Mouse (Mus musculus) midbrain, embryonic 13.5 days (tissue): ENCODE measurements at regions not wholly inside any gene's neighbourhood (a gene's known extent, or its start where the extent isn't known, plus 50 kb on each side); places are given as distances from the start of the nearest gene placed in this dataset.

ENCODE experiments used
- ATAC-seq: fragments of 200-750 bp; cut with Nextera tagmentation; 2 replicates; pipeline ENCODE4 v1.8.0; 2017; ENCODE audit warnings: mild to moderate bottlenecking, moderate TSS enrichment, moderate library complexity
- H3K27ac ChIP-seq: fragments of 300-500 bp; sonication (generic); 2 replicates; pipeline ENCODE4 v1.5.1; 2015; ENCODE audit warnings: inconsistent platforms, mild to moderate bottlenecking, moderate library complexity
- H3K27me3 ChIP-seq: fragments of 300-500 bp; sonication (generic); 2 replicates; pipeline ENCODE4 v1.6.1; 2015; ENCODE audit warnings: mild to moderate bottlenecking, inconsistent platforms
- H3K36me3 ChIP-seq: fragments of 300-500 bp; sonication (generic); 2 replicates; pipeline ENCODE4 v1.6.1; 2015; ENCODE audit warnings: mild to moderate bottlenecking, inconsistent platforms
- H3K4me1 ChIP-seq: fragments of 300-500 bp; sonication (generic); replicated peaks from 2 replicates; pipeline ENCODE4 v1.6.1; 2015; ENCODE audit warnings: inconsistent platforms
- H3K4me2 ChIP-seq: fragments of 300-500 bp; sonication (generic); replicated peaks from 2 replicates; pipeline ENCODE4 v1.6.1; 2015; ENCODE audit warnings: moderate library complexity, mild to moderate bottlenecking, inconsistent platforms
- H3K4me3 ChIP-seq: fragments of 300-500 bp; sonication (generic); replicated peaks from 2 replicates; pipeline ENCODE4 v1.5.1; 2015; ENCODE audit warnings: mild to moderate bottlenecking, inconsistent platforms
- H3K9ac ChIP-seq: fragments of 300-500 bp; sonication (generic); replicated peaks from 2 replicates; pipeline ENCODE4 v1.6.1; 2015; ENCODE audit warnings: mild to moderate bottlenecking, inconsistent platforms
- H3K9me3 ChIP-seq: fragments of 300-500 bp; sonication (generic); 2 replicates; pipeline ENCODE4 v1.6.1; 2016; ENCODE audit warnings: mild to moderate bottlenecking, inconsistent platforms
- WGBS: fragments of 180-500 bp; shearing (Covaris S2); methylation state at CpG from one replicate; pipeline ENCODE4 v1.1.7; 2015; 5-methylcytosine and 5-hydroxymethylcytosine counted together

DNA sequence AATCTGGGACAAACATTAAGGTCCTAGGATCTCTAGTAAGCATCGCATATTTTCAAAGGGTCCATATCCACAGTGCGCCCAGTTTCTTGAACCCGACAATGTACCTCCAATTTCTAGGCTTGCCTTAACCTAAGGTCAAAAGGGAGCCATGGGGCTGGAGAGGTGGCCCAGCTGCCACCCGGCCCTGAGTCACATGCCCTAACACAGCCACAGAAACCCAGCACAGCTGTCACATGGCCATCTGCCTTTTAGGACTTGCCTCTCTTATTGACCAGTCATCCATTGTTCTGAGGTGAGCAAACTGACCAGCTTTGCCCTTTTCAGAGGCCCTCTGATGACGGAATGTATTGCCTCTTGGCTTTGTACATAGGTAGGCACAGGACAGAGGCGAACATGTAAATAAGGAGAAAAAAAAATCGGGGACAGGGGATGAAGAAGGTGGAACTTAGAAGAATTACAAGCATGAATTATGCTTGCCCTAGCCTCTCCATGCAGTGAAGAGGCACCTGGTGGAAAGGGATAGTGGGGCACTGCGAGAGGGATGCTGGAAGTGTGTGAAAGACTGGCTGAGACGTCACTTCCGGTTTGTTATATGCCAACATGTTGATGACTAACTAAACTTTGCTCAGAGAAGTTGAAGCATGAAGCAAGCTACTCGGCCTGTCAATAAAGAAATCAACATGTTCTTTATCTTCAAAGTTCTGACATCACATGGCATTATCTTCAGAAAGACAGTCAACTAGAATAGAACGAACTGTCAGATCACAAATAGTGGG, 84.3 kb upstream of the Nap1l1 start:
- no peak overlapping the region for H3K9ac ChIP-seq
- H3K9me3 ChIP-seq: no peaks in the 10 kb centered on the region; the same call in 1 of the 2 replicates
- no peaks in the 10 kb centered on the region for H3K36me3 ChIP-seq
- H3K4me3 ChIP-seq: peak overlapping the region; percentile 25
- 0 out of 2 replicates have a peak overlapping the region, but pooled peaks have one; percentile 10 for H3K27ac ChIP-seq
- no peaks in the 10 kb centered on the region for H3K27me3 ChIP-seq
- ATAC-seq: peak; percentile 59
- WGBS: 74% methylated on average over 12 of the region's 12 CpGs
- H3K4me1 ChIP-seq: peaks cover 17% of the 10 kb centered on the region
- peak overlapping the region; percentile 46 for H3K4me2 ChIP-seq

DNA sequence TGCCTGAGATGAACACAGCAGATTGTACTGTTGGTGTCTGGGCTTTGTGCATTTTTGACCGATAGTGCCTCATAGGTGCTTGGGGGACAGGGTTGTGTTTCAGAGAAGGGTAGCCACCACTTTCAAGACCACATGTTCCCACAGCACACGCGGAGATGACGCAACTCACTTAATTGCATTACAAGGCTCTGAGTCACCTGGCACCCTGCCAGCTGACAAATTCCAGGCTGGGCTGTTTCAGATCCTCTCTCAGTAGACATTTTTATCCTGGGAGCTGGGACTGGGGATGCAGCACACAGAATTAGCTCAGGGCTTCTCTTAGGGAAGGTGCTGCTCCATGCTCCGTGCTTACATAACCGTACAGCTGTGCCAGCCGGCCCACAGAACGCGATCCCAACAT, 83.1 kb upstream of the Nap1l1 start:
- Histone ChIP-seq H3K9me3 (no peaks in the 10 kb centered on the region; the same call in 1 of the 2 replicates), H3K9ac (no peak overlapping the region), H3K27me3 (no peaks in the 10 kb centered on the region), H3K4me1 (peaks cover 17% of the 10 kb centered on the region), H3K27ac (no peak overlapping the region), H3K36me3 (no peaks in the 10 kb centered on the region), H3K4me3 (no peak overlapping the region), H3K4me2 (no peak overlapping the region)
- ATAC-seq: no peak
- WGBS: 60% methylated on average over 9 of the region's 9 CpGs

DNA sequence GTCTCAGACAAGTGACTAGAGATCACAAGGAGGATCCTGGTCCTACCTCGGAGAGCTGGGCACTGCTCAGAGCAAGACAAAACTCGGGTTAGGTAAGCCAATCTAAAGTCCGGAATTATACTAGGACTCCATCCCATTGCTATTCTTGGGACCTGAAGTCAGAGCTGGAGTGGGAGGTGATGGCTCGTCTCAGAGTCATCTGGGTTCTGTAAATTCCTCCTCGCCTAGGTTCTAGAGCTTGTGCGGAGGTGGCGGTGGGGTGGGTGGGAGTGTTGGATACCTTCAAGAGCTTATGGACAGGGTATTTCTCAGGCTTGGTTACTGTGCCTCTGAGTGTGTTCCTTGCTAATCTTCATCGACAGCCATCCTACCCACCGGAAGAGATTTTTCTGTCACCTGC, 78.6 kb upstream of the Nap1l1 start:
- H3K4me1 ChIP-seq: peaks cover 6% of the 10 kb centered on the region
- no peak overlapping the region for H3K4me3 ChIP-seq
- no peak overlapping the region for H3K4me2 ChIP-seq
- H3K27me3 ChIP-seq: no peaks in the 10 kb centered on the region
- 95% methylated on average over 9 of the region's 9 CpGs for WGBS
- no peaks in the 10 kb centered on the region for H3K36me3 ChIP-seq
- H3K9me3 ChIP-seq: no peaks in the 10 kb centered on the region; the same call in 1 of the 2 replicates
- ATAC-seq: no peak
- no peak overlapping the region for H3K9ac ChIP-seq
- no peak overlapping the region for H3K27ac ChIP-seq

DNA sequence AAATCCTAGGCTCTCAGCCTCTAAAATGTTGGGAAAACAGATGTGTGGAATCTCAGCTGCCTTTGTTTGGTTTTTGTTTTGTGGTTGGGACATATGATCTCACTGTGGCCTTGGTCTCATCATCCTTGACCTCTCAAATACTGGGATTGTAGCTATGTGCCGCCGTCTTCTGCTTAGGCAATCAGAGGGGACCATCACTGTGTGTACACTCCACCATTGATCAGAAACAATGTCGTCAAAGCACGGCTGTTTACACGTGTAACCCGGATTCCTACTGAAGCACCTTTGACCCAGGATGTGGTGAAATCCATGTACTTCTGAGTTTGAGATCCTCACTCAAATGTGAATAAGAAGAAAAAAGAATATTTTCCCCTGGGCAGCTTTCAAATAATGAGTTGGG, 68.0 kb upstream of the Nap1l1 start:
- Histone ChIP-seq H3K27ac (no peak overlapping the region), H3K4me2 (no peak overlapping the region), H3K4me1 (no peaks in the 10 kb centered on the region), H3K36me3 (no peaks in the 10 kb centered on the region), H3K9ac (no peak overlapping the region), H3K27me3 (no peaks in the 10 kb centered on the region), H3K9me3 (no peaks in the 10 kb centered on the region), H3K4me3 (no peak overlapping the region)
- 95% methylated on average over 6 of the region's 6 CpGs for WGBS
- no peak for ATAC-seq

DNA sequence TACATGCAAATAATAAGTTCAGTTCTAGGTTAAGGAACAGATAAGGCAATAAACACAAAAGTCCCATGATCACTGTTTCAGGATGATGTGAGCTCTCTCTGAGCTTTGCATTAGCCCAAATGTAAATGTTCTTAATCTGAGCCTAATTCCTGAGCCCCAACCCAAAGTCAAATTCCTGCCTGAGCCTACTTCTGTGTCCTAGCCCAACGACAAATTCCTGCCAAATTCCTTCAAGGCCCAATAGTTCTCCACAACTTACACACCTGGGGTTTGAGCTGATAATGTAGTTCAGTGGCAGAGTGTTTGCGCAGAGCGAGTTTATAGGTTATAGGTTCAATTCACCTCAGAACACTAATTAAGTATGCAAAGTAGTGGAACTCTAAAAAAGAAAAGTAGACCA, 64.1 kb upstream of the Nap1l1 start:
- no peak overlapping the region for H3K9ac ChIP-seq
- ATAC-seq: no peak
- H3K4me2 ChIP-seq: no peak overlapping the region
- 89% methylated on average over 3 of the region's 3 CpGs for WGBS
- H3K9me3 ChIP-seq: no peaks in the 10 kb centered on the region
- H3K4me1 ChIP-seq: no peaks in the 10 kb centered on the region
- no peak overlapping the region for H3K4me3 ChIP-seq
- no peak overlapping the region for H3K27ac ChIP-seq
- H3K27me3 ChIP-seq: no peaks in the 10 kb centered on the region
- no peaks in the 10 kb centered on the region for H3K36me3 ChIP-seq

DNA sequence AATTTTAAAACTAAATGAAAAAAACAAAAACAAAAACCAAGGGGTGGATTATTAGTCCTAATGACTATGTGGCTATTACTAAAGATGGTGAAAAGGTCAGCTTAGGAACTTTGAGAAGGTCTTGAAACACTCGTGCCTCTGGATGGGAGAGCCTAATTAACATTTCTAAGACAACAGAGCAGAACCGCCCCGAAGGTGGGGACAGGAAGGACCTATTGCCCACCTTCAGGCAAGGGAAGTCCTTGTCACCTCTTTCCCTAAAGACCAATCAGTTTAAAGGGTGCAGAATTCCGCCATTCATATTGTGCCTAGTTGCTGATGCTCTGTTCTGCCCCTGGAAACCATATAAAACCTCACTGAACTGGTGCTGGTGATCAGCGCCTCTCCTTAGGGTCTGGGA, 63.5 kb upstream of the Nap1l1 start:
- Histone ChIP-seq H3K4me3 (no peak overlapping the region), H3K4me2 (no peak overlapping the region), H3K36me3 (no peaks in the 10 kb centered on the region), H3K4me1 (no peaks in the 10 kb centered on the region), H3K9ac (no peak overlapping the region), H3K27ac (no peak overlapping the region), H3K9me3 (no peaks in the 10 kb centered on the region), H3K27me3 (no peaks in the 10 kb centered on the region)
- WGBS: 70% methylated on average over 5 of the region's 5 CpGs
- no peak for ATAC-seq

DNA sequence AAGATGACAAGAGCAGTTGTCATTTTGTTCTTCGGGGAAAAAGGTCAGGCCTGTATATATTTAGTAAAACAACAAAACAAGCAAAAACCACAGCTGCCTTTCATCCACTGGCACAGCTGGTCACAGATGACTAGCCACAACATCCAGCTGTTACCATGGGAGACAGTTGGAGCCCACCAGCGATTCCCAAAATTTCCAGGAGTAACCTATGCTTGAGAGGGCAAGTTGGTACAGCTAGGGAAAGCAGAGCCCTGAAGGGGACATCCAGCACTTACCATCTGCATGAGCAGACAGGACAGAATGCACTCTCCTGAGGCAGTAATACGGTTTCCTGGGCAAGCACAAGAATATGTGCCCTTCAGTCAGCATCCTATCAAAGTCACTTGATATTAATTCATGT, 62.9 kb upstream of the Nap1l1 start:
- no peak overlapping the region for H3K9ac ChIP-seq
- H3K27me3 ChIP-seq: no peaks in the 10 kb centered on the region
- H3K4me2 ChIP-seq: no peak overlapping the region
- ATAC-seq: no peak
- H3K4me1 ChIP-seq: no peaks in the 10 kb centered on the region
- H3K9me3 ChIP-seq: no peaks in the 10 kb centered on the region
- H3K27ac ChIP-seq: no peak overlapping the region
- no peak overlapping the region for H3K4me3 ChIP-seq
- H3K36me3 ChIP-seq: no peaks in the 10 kb centered on the region
- 66% methylated on average over 3 of the region's 3 CpGs for WGBS

DNA sequence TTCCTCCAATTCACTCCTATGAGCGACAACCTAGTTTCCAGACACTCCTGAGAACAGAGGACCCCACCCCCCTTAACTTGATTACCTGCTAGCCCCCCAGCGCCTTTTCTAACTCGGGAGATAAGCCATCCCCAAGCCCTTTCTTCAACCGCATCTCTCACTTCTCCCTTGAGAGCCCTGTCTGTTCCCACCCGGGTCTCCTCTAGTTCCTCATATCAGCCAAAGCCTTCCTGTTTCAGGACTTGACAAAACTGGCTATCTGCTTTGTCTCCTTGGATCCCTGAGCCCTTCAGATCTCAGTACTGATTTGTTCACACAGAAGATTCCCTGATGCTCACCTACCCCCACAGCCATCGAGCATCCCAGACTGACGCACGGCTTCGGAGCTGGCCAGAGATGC, 61.5 kb upstream of the Nap1l1 start:
- no peak overlapping the region for H3K4me3 ChIP-seq
- WGBS: 91% methylated on average over 9 of the region's 9 CpGs
- no peaks in the 10 kb centered on the region for H3K36me3 ChIP-seq
- H3K4me1 ChIP-seq: no peaks in the 10 kb centered on the region
- no peak for ATAC-seq
- no peak overlapping the region for H3K4me2 ChIP-seq
- H3K9ac ChIP-seq: no peak overlapping the region
- H3K27me3 ChIP-seq: no peaks in the 10 kb centered on the region
- no peak overlapping the region for H3K27ac ChIP-seq
- no peaks in the 10 kb centered on the region for H3K9me3 ChIP-seq

DNA sequence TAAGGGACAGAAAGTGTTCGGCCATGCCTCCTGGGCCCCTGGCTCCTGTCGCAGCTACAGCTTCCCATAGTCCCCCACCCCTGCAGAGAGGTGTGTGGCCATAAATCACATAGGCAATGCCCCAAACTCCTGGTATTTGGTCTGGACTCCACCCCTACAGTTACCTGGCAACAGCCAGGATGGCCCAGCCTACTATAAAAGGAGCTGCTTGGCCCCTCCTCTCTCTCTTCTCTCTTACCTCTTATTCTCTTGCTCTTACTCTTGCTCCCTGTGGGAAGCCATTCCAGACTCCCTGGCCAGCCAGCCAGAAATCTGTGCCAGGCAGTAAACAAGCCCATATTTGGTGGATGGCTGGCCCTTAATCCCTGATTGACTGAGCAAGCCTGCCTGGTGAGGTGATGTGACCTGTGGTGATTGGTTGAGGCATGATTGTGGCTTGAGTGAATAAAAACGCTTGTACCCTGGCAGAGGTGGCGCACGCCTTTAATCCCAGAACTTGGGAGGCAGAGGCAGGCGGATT, 56.4 kb upstream of the Nap1l1 start:
- H3K27ac ChIP-seq: no peak overlapping the region
- 0 out of 2 replicates have a peak, but pooled peaks cover 5% of the 10 kb centered on the region for H3K27me3 ChIP-seq
- WGBS: 80% methylated on average over 6 of the region's 6 CpGs

DNA sequence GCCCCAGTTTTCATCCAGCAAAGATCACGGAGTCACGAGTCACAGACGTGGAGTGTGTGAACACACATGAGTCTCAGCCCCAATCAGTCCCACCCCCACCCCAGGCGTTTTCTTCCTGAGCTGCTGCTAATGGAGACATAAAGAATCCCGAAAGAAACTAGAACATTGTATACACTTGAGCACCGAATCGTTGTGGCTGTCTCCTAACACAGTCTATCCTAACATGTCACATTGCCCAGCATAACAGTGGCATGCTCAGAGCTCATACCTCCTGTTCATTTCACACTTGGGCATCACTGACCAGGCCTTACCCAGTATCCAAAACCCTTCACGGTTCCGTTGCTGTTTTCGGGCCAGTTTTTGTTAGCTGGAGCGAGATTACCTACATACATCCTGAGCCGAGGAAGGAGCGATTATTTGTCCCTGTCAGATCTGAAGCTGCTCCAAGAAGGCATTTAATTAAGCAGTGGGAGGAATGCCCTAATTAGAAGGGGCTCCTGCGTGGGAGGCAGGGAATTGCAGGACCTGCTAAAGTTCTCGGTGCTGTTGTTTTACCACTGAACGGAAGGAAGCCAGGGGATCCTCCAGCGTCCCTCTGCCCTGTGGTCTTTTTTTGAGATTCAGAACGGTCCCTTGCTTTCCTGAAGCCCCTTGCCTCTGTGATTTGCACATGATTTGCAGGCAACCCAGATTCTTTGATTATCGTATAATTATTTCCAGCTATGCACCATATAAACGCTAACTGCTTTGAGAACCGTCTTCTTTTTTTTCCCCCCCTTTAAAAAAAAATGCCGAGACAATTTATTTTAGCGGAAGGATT, 53.4 kb upstream of the Nap1l1 start:
- H3K4me2 ChIP-seq: peak overlapping the region; percentile 51
- H3K9ac ChIP-seq: peak overlapping the region; percentile 53
- ATAC-seq: peak; percentile 16; the same call in 1 of the 2 replicates
- peak overlapping the region; percentile 28 for H3K4me3 ChIP-seq
- peaks cover 31% of the 10 kb centered on the region for H3K4me1 ChIP-seq
- 26% methylated on average over 23 of the region's 23 CpGs for WGBS
- H3K36me3 ChIP-seq: no peaks in the 10 kb centered on the region
- H3K27me3 ChIP-seq: 0 out of 2 replicates have a peak, but pooled peaks cover 5% of the 10 kb centered on the region
- H3K27ac ChIP-seq: no peak overlapping the region
- no peaks in the 10 kb centered on the region for H3K9me3 ChIP-seq

More for the DNA sequence above, 56.4 kb upstream of the Nap1l1 start:
- Histone ChIP-seq H3K4me3 (no peak overlapping the region), H3K4me1 (peaks cover 21% of the 10 kb centered on the region), H3K36me3 (no peaks in the 10 kb centered on the region), H3K9me3 (no peaks in the 10 kb centered on the region), H3K9ac (no peak overlapping the region), H3K4me2 (no peak overlapping the region)
- no peak for ATAC-seq

DNA sequence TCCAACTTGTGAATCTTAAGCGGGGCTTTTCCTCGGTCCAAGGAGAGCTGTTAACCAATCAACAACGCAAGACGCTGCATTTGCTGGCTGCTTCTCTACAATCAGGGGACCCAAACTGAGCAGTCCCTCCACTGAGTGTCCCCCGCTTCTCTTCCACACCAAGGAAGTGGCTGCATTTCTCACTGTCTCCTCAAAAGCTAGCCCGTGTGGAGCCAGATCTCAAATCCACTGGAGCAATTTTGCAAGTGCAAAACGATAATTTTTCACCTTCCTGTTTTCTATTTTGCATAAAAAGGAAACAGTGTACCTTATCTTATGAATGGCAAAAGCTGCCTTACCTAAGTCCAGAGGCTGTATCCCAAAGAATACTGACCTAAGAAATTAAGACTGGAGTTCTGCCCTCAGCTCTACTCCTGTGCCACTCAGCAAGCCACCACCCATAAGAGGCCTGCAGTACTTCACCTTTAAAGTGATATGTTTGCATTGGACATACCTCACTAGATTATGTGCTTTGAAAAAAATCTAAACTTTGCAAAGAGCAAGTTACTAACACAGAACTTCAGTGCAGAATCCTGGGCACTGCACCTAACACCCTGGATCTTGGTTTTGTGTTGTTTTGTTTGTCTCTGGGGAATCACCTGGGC, 52.7 kb upstream of the Nap1l1 start:
- peak overlapping the region; percentile 51 for H3K4me2 ChIP-seq
- H3K9ac ChIP-seq: peak overlapping the region; percentile 53
- no peaks in the 10 kb centered on the region for H3K36me3 ChIP-seq
- H3K9me3 ChIP-seq: no peaks in the 10 kb centered on the region
- ATAC-seq: no peak
- H3K27ac ChIP-seq: no peak overlapping the region
- H3K27me3 ChIP-seq: 0 out of 2 replicates have a peak, but pooled peaks cover 5% of the 10 kb centered on the region
- 15% methylated on average over 7 of the region's 7 CpGs for WGBS
- peaks cover 31% of the 10 kb centered on the region for H3K4me1 ChIP-seq
- peak overlapping the region; percentile 28 for H3K4me3 ChIP-seq

DNA sequence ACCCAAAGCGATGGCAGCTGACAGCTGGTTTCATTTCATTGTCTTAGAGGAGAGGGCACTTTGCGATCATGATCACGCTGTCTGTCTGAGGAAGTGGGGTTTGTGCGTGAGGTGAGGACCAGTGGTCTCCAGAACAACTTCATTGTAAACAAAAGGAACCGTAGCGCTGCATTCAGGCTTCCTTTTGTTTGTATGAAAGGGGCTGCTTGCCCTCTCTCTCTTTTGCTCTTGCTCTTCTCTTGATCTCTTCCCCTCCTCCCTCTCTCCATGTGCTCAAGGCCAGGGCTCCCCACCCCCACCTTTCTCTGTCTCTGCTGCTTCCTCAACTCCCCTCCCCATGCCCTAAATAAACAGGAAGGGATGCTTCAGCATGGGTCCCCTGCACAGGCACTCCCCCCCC, 51.0 kb upstream of the Nap1l1 start:
- no peaks in the 10 kb centered on the region for H3K9me3 ChIP-seq
- no peaks in the 10 kb centered on the region for H3K36me3 ChIP-seq
- H3K4me3 ChIP-seq: no peak overlapping the region
- H3K27me3 ChIP-seq: 0 out of 2 replicates have a peak, but pooled peaks cover 5% of the 10 kb centered on the region
- H3K4me2 ChIP-seq: peak overlapping the region; percentile 28
- H3K27ac ChIP-seq: no peak overlapping the region
- WGBS: 4% methylated on average over 6 of the region's 6 CpGs
- ATAC-seq: peak; percentile 40
- H3K4me1 ChIP-seq: peaks cover 31% of the 10 kb centered on the region
- H3K9ac ChIP-seq: no peak overlapping the region
